Mouse (Mus musculus): ENCODE results near the gene Cluap1. TPM values are rescaled to one million over a fixed set of nuclear protein-coding genes. Genes with fewer than 3 reads are reported as not detected.

Cluap1 gene
- total and polyA plus RNA-seq, 3 experiments: 28.9 to 30.7 TPM; not detected in 1

GRCm38 (mm10) chr16:3884201-3885064 lies 24.2 kb upstream of the Cluap1 start, which contains the start of the genes Zfp597 and Gm20695 (continued):
- TF ChIP-seq NRF1 (IDR thresholded peaks at IDR 0.05; ENCODE audit: insufficient read depth, low read depth, low read length, poor library complexity, severe bottlenecking) (peak; percentile 52; the same call in 1 of the 2 replicates), MYC (IDR thresholded peaks at IDR 0.05; ENCODE audit: low read depth, low read length) (peak; percentile 68; the same call in 1 of the 2 replicates), GABPA (IDR thresholded peaks at IDR 0.05; ENCODE audit: low read depth, low read length) (peak; percentile 67; the same call in 1 of the 2 replicates), SIN3A (IDR thresholded peaks at IDR 0.05; ENCODE audit: low read length) (peak; percentile 91), MXI1 (IDR thresholded peaks at IDR 0.05; ENCODE audit: low read depth, low read length) (peak; percentile 72)

- peak overlapping the region; percentile 76 to 91 for H3K4me3 ChIP-seq (ENCODE audit: control insufficient read depth in 1 of 2, insufficient read depth in 1 of 2, low read depth in 2 of 2, low read length in 2 of 2)
- no peaks in the 10 kb centered on the region for H3K27me3 ChIP-seq (ENCODE audit: control insufficient read depth in 1 of 2, insufficient read depth in 2 of 2, low read length in 2 of 2)
- peak overlapping the region; percentile 39 for H3K27ac ChIP-seq (ENCODE audit: control insufficient read depth, low read depth, low read length)
- peaks cover 0 to 10% of the 10 kb centered on the region in 2 experiments; a peak in 3 of 4 replicates for H3K36me3 ChIP-seq (ENCODE audit: control insufficient read depth in 1 of 2, insufficient read depth in 2 of 2, low read length in 2 of 2)
- peak; percentile 72 for DNase-seq (ENCODE audit: low read depth, low spot score)
- peaks cover 4 to 5% of the 10 kb centered on the region in 2 experiments; a peak in 3 of 4 replicates for H3K4me1 ChIP-seq (ENCODE audit: control insufficient read depth in 1 of 2, insufficient read depth in 2 of 2, low read length in 2 of 2)
- H3K9me3 ChIP-seq (replicated peaks; ENCODE audit: insufficient read depth, low read length): no peaks in the 10 kb centered on the region
- H3K9ac ChIP-seq (ENCODE audit: control insufficient read depth, low read depth, low read length, poor library complexity, severe bottlenecking): peak overlapping the region; percentile 95
- H3K79me2 ChIP-seq (ENCODE audit: control insufficient read depth, insufficient read depth, low read length, poor library complexity): peaks cover 34% of the 10 kb centered on the region
- no peak for TF ChIP-seq TBP (IDR thresholded peaks at IDR 0.05; ENCODE audit: low read depth, low read length)
- no peak for TF ChIP-seq MYB (IDR thresholded peaks at IDR 0.05; ENCODE audit: low read depth, low read length)
- TF ChIP-seq SIN3A (IDR thresholded peaks at IDR 0.05; ENCODE audit: low read length): peak; percentile 68
- TF ChIP-seq RAD21 (IDR thresholded peaks at IDR 0.05; ENCODE audit: low read depth, low read length): no peak
- no peak for TF ChIP-seq EP300 (IDR thresholded peaks at IDR 0.05; ENCODE audit: low read depth in 1 of 2, low read length in 2 of 2)
- no peak for TF ChIP-seq RCOR1 (IDR thresholded peaks at IDR 0.05; ENCODE audit: low read depth, low read length)
- no peak for TF ChIP-seq USF2 (IDR thresholded peaks at IDR 0.05; ENCODE audit: borderline replicate concordance in 1 of 2, insufficient read depth in 1 of 2, low read depth in 1 of 2, low read length in 2 of 2)
- TF ChIP-seq ETS1 (IDR thresholded peaks at IDR 0.05; ENCODE audit: low read depth, low read length): no peak
- 0 out of 2 replicates have a peak, but pooled peaks have one; percentile 23 for TF ChIP-seq NELFE (IDR thresholded peaks at IDR 0.05; ENCODE audit: low read depth, low read length)
- TF ChIP-seq KAT2A (conservative IDR thresholded peaks at IDR 0.05; ENCODE audit: low read depth, low read length): no peak
- TF ChIP-seq TCF12 (IDR thresholded peaks at IDR 0.05; ENCODE audit: low read depth, low read length): no peak
- TF ChIP-seq E2F4 (IDR thresholded peaks at IDR 0.05; ENCODE audit: borderline replicate concordance, low read depth, low read length): no peak
- no peak for TF ChIP-seq ZC3H11A (IDR thresholded peaks at IDR 0.05; ENCODE audit: low read depth, low read length)
- peak; percentile 53; the same call in 1 of the 2 replicates for TF ChIP-seq MYC (IDR thresholded peaks at IDR 0.05; ENCODE audit: low read depth, low read length)
- no peak for TF ChIP-seq NRF1 (IDR thresholded peaks at IDR 0.05; ENCODE audit: insufficient read depth, low read depth, low read length, poor library complexity, severe bottlenecking)
- TF ChIP-seq MXI1 (IDR thresholded peaks at IDR 0.05; ENCODE audit: low read depth, low read length): peak; percentile 40; the same call in 1 of the 2 replicates
- TF ChIP-seq MAX (IDR thresholded peaks at IDR 0.05; ENCODE audit: low read length): peak; percentile 69
- TF ChIP-seq SMC3 (IDR thresholded peaks at IDR 0.05; ENCODE audit: low read depth, low read length): no peak
- no peak for TF ChIP-seq POLR2AphosphoS2 (IDR thresholded peaks at IDR 0.05; ENCODE audit: low read length)
Measured at GRCm38 (mm10) chr16:3885065-3885670, 23.4 kb upstream of the Cluap1 start.

All from MEL (cell line).